Mouse (Mus musculus) embryonic facial prominence, embryonic 13.5 days (tissue): ENCODE measurements around the gene Get4. TPM values are rescaled to one million over a fixed set of nuclear protein-coding genes. Genes with fewer than 3 reads are reported as not detected.

ENCODE experiments used
- ATAC-seq: fragments of 200-750 bp; cut with Nextera tagmentation; 2 replicates; pipeline ENCODE4 v1.8.0; 2017; ENCODE audit warnings: low read depth; ENCODE audit not compliant: insufficient number of reproducible peaks, insufficient read depth, low FRiP score, low TSS enrichment
- H3K27ac ChIP-seq: fragments of 300-500 bp; sonication (generic); 2 replicates; pipeline ENCODE4 v1.5.1; 2015; ENCODE audit warnings: moderate library complexity, mild to moderate bottlenecking, inconsistent platforms
- H3K27me3 ChIP-seq: fragments of 300-500 bp; sonication (generic); 2 replicates; pipeline ENCODE4 v1.6.1; 2015; ENCODE audit warnings: mild to moderate bottlenecking, inconsistent platforms
- H3K36me3 ChIP-seq: fragments of 300-500 bp; sonication (generic); 2 replicates; pipeline ENCODE4 v1.6.1; 2015; ENCODE audit warnings: mild to moderate bottlenecking, inconsistent platforms
- H3K4me1 ChIP-seq: fragments of 300-500 bp; sonication (generic); 2 replicates; pipeline ENCODE4 v1.6.1; 2015; ENCODE audit warnings: inconsistent platforms
- H3K4me2 ChIP-seq: fragments of 300-500 bp; sonication (generic); 2 replicates; pipeline ENCODE4 v1.6.1; 2015; ENCODE audit warnings: moderate library complexity, mild to moderate bottlenecking, inconsistent platforms
- H3K4me3 ChIP-seq: fragments of 300-500 bp; sonication (generic); 2 replicates; pipeline ENCODE4 v1.5.1; 2015; ENCODE audit warnings: mild to moderate bottlenecking, inconsistent platforms
- H3K9ac ChIP-seq: fragments of 300-500 bp; sonication (generic); 2 replicates; pipeline ENCODE4 v1.6.1; 2015; ENCODE audit warnings: mild to moderate bottlenecking, inconsistent platforms
- H3K9me3 ChIP-seq: fragments of 300-500 bp; sonication (generic); 2 replicates; pipeline ENCODE4 v1.6.1; 2016; ENCODE audit warnings: inconsistent platforms
- WGBS: fragments of 180-500 bp; shearing (Covaris S2); methylation state at CpG from one replicate; pipeline ENCODE4 v1.1.7; 2015; ENCODE audit warnings: mixed read lengths; 5-methylcytosine and 5-hydroxymethylcytosine counted together
- polyA plus RNA-seq: library from polyadenylated mRNA; unstranded; fragments of >200 nt; fragmentation: Nextera tagmentation; extraction: Ambion mirVana; gene quantifications from 2 replicates; pipeline ENCODE4 v1.2.1, GENCODE M21; 2015

Get4 gene
- polyA plus RNA-seq, 1 experiment from 2014 or later: 160 TPM

- H3K9ac ChIP-seq: no peak overlapping the region
- H3K9me3 ChIP-seq: no peaks in the 10 kb centered on the region
- H3K27me3 ChIP-seq: no peaks in the 10 kb centered on the region
- ATAC-seq: no peak
- no peak overlapping the region for H3K27ac ChIP-seq
- peaks cover 17% of the 10 kb centered on the region for H3K4me1 ChIP-seq
- no peak overlapping the region for H3K4me2 ChIP-seq
- H3K36me3 ChIP-seq: peaks cover 67% of the 10 kb centered on the region
- no peak overlapping the region for H3K4me3 ChIP-seq
- WGBS: 94% methylated on average over 8 of the region's 8 CpGs
Measured at GRCm38 (mm10) chr5:139258371-139259035, 6.4 kb downstream of the Get4 start.

GRCm38 (mm10) chr5:139259853-139260252, 7.7 kb downstream of the Get4 start:
- peaks cover 80% of the 10 kb centered on the region for H3K36me3 ChIP-seq
- peaks cover 3% of the 10 kb centered on the region; the same call in 1 of the 2 replicates for H3K4me1 ChIP-seq
- H3K4me3 ChIP-seq: no peak overlapping the region
- H3K9ac ChIP-seq: no peak overlapping the region
- no peak overlapping the region for H3K27ac ChIP-seq
- no peak overlapping the region for H3K4me2 ChIP-seq
- H3K27me3 ChIP-seq: no peaks in the 10 kb centered on the region
- 92% methylated on average over 5 of the region's 5 CpGs for WGBS
- H3K9me3 ChIP-seq: no peaks in the 10 kb centered on the region
- ATAC-seq: no peak

GRCm38 (mm10) chr5:139261403-139261802, 9.3 kb downstream of the Get4 start:
- Histone ChIP-seq H3K27me3 (no peaks in the 10 kb centered on the region), H3K27ac (no peak overlapping the region), H3K4me3 (no peak overlapping the region), H3K4me1 (no peaks in the 10 kb centered on the region), H3K9me3 (no peaks in the 10 kb centered on the region), H3K36me3 (peaks cover 88% of the 10 kb centered on the region), H3K9ac (no peak overlapping the region), H3K4me2 (no peak overlapping the region)
- no peak for ATAC-seq
- WGBS: 91% methylated on average over 4 of the region's 4 CpGs

GRCm38 (mm10) chr5:139267661-139268060, 15.5 kb downstream of the Get4 start:
- no peaks in the 10 kb centered on the region for H3K27me3 ChIP-seq
- H3K36me3 ChIP-seq: peaks cover 74% of the 10 kb centered on the region
- no peak overlapping the region for H3K27ac ChIP-seq
- H3K9ac ChIP-seq: no peak overlapping the region
- no peak overlapping the region for H3K4me3 ChIP-seq
- H3K4me1 ChIP-seq: no peaks in the 10 kb centered on the region
- H3K4me2 ChIP-seq: no peak overlapping the region
- WGBS: 73% methylated on average over 4 of the region's 4 CpGs
- no peak for ATAC-seq
- no peaks in the 10 kb centered on the region for H3K9me3 ChIP-seq

GRCm38 (mm10) chr5:139270806-139271521, 18.8 kb downstream of the Get4 start:
- WGBS: 68% methylated on average over 16 of the region's 16 CpGs

GRCm38 (mm10) chr5:139271994-139272554, 19.9 kb downstream of the Get4 start:
- Histone ChIP-seq H3K4me2 (no peak overlapping the region), H3K4me1 (no peaks in the 10 kb centered on the region), H3K27me3 (no peaks in the 10 kb centered on the region), H3K9ac (no peak overlapping the region), H3K9me3 (no peaks in the 10 kb centered on the region), H3K27ac (no peak overlapping the region), H3K4me3 (no peak overlapping the region), H3K36me3 (peaks cover 30% of the 10 kb centered on the region)
- 39% methylated on average over 8 of the region's 8 CpGs for WGBS
- no peak for ATAC-seq

More at GRCm38 (mm10) chr5:139270806-139271521, 18.8 kb downstream of the Get4 start:
- H3K4me3 ChIP-seq: no peak overlapping the region
- no peak for ATAC-seq
- no peaks in the 10 kb centered on the region for H3K27me3 ChIP-seq
- H3K9ac ChIP-seq: no peak overlapping the region
- no peaks in the 10 kb centered on the region for H3K4me1 ChIP-seq
- H3K27ac ChIP-seq: peak overlapping the region; percentile 11; the same call in 1 of the 2 replicates
- no peak overlapping the region for H3K4me2 ChIP-seq
- H3K36me3 ChIP-seq: peaks cover 41% of the 10 kb centered on the region
- no peaks in the 10 kb centered on the region for H3K9me3 ChIP-seq

GRCm38 (mm10) chr5:139277287-139277686, 25.2 kb downstream of the Get4 start:
- no peaks in the 10 kb centered on the region for H3K9me3 ChIP-seq
- H3K27ac ChIP-seq: no peak overlapping the region
- H3K9ac ChIP-seq: no peak overlapping the region
- no peaks in the 10 kb centered on the region for H3K36me3 ChIP-seq
- H3K27me3 ChIP-seq: no peaks in the 10 kb centered on the region
- H3K4me1 ChIP-seq: peaks cover 3% of the 10 kb centered on the region; the same call in 1 of the 2 replicates
- no peak overlapping the region for H3K4me2 ChIP-seq
- 73% methylated on average over 8 of the region's 8 CpGs for WGBS
- no peak for ATAC-seq
- no peak overlapping the region for H3K4me3 ChIP-seq

GRCm38 (mm10) chr5:139281373-139282112, 29.4 kb downstream of the Get4 start:
- no peaks in the 10 kb centered on the region for H3K27me3 ChIP-seq
- no peak overlapping the region for H3K4me2 ChIP-seq
- WGBS: 57% methylated on average over 10 of the region's 11 CpGs
- no peak overlapping the region for H3K9ac ChIP-seq
- H3K27ac ChIP-seq: no peak overlapping the region
- peaks cover 3% of the 10 kb centered on the region; the same call in 1 of the 2 replicates for H3K4me1 ChIP-seq
- no peaks in the 10 kb centered on the region for H3K9me3 ChIP-seq
- no peak overlapping the region for H3K4me3 ChIP-seq
- no peak for ATAC-seq
- H3K36me3 ChIP-seq: no peaks in the 10 kb centered on the region

- 5% methylated on average over 15 of the region's 15 CpGs for WGBS
- H3K9ac ChIP-seq: no peak overlapping the region
- peaks cover 3% of the 10 kb centered on the region; the same call in 1 of the 2 replicates for H3K4me1 ChIP-seq
- no peak overlapping the region; the same call in 1 of the 2 replicates for H3K4me2 ChIP-seq
- H3K4me3 ChIP-seq: no peak overlapping the region
- 0 out of 2 replicates have a peak, but pooled peaks have one; percentile 34 for ATAC-seq
- no peaks in the 10 kb centered on the region for H3K36me3 ChIP-seq
- H3K27ac ChIP-seq: no peak overlapping the region
- no peaks in the 10 kb centered on the region for H3K9me3 ChIP-seq
- no peaks in the 10 kb centered on the region for H3K27me3 ChIP-seq
Measured at GRCm38 (mm10) chr5:139282191-139282590, 30.1 kb downstream of the Get4 start.

- no peak overlapping the region for H3K9ac ChIP-seq
- no peak for ATAC-seq
- H3K36me3 ChIP-seq: no peaks in the 10 kb centered on the region
- no peak overlapping the region for H3K4me3 ChIP-seq
- no peak overlapping the region for H3K4me2 ChIP-seq
- 93% methylated on average over 14 of the region's 14 CpGs for WGBS
- H3K9me3 ChIP-seq: no peaks in the 10 kb centered on the region
- no peaks in the 10 kb centered on the region for H3K27me3 ChIP-seq
- H3K27ac ChIP-seq: no peak overlapping the region
- peaks cover 3% of the 10 kb centered on the region; the same call in 1 of the 2 replicates for H3K4me1 ChIP-seq
Measured at GRCm38 (mm10) chr5:139283460-139284180, 31.5 kb downstream of the Get4 start.
